Mouse (Mus musculus) brain, embryonic 14.5 days (tissue): ENCODE results near the gene Snap47. TPM values are rescaled to one million over a fixed set of nuclear protein-coding genes. Genes with fewer than 3 reads are reported as not detected.
A peak's percentile ranks its signal among the peaks of the same experiment; 100 is the strongest.

Experiments
- DNase-seq: peaks from one replicate; pipeline ENCODE4 v3.0.0-alpha.2; 2011; ENCODE audit warnings: low read depth
- CTCF ChIP-seq: fragments of 200-500 bp; IDR thresholded peaks from 2 replicates; pipeline ENCODE4 v1.5.1; 2012; ENCODE audit warnings: inconsistent platforms, mild to moderate bottlenecking, moderate library complexity, borderline replicate concordance; ENCODE audit not compliant: insufficient read depth, insufficient read length; ENCODE audit errors: extremely low read depth
- POLR2A ChIP-seq: fragments of 200-500 bp; IDR thresholded peaks from 2 replicates; pipeline ENCODE4 v1.6.1; 2012; ENCODE audit warnings: mild to moderate bottlenecking, inconsistent platforms, borderline replicate concordance; ENCODE audit not compliant: poor library complexity, insufficient read depth, insufficient read length, severe bottlenecking; ENCODE audit errors: extremely low read depth
- polyA plus RNA-seq: library from polyadenylated mRNA; depleted of rRNA; stranded (reverse); fragments of >200 nt; gene quantifications from 2 replicates; pipeline ENCODE4 v1.2.3, GENCODE M21; 2012; rRNA removed

Gene Snap47
- 298 and 341 TPM in 2 replicates for polyA plus RNA-seq

- DNase-seq = no peak
- TF ChIP-seq POLR2A (no peak), CTCF (no peak)
These were observed at the start of gene Snap47 for GRCm38 (mm10) chr11:59451086-59451485. TSS of gene Snap47 (minus strand) at chr11:59451186.

GRCm38 (mm10) chr11:59497747-59498146 is 46.8 kb upstream of the Snap47 start:
- no peak for DNase-seq
- TF ChIP-seq POLR2A = no peak
- no peak for TF ChIP-seq CTCF

DNA sequence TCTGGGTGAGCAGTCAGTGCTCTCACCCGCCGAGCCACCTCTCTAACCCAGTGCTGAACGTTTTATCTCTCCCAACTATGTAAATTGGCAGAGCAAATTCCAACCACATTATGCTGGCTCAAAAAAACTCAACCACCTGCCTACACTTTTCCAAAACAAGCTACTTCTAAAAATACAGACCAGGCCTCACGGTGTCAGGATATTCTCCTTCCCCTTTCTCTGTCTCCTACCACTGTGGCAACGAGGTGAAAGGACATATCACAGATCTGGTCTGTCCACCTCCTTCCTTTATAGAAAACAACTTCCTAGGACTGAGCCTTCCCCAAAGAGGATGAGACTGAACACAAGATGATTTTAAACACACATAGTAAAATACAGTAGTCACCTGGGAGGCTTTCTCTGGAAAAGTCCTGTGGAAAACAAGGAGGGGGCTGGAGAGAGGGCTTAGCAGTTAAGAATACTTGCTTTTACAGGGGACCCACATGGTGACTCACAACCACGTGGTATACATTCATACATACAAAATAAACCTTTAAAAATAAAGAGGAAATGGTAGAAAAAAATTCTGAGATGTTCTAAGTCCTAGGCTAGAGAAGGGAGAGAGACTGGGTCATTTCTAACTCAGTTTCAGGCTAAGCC is 45.8 kb upstream of the Snap47 start:
- no peak for TF ChIP-seq CTCF
- no peak for TF ChIP-seq POLR2A
- no peak for DNase-seq

- TF ChIP-seq POLR2A (no peak), CTCF (no peak)
- DNase-seq = no peak
These were observed 35.2 kb upstream of the Snap47 start for GRCm38 (mm10) chr11:59486222-59486621.

GRCm38 (mm10) chr11:59485641-59486040 is 34.7 kb upstream of the Snap47 start:
- no peak for DNase-seq
- TF ChIP-seq CTCF = no peak
- TF ChIP-seq POLR2A = no peak

GRCm38 (mm10) chr11:59483212-59483611 is 32.2 kb upstream of the Snap47 start:
- peak; percentile 76 for DNase-seq
- TF ChIP-seq POLR2A (no peak), CTCF (peak; percentile 60; the same call in 1 of the 2 replicates)

DNA sequence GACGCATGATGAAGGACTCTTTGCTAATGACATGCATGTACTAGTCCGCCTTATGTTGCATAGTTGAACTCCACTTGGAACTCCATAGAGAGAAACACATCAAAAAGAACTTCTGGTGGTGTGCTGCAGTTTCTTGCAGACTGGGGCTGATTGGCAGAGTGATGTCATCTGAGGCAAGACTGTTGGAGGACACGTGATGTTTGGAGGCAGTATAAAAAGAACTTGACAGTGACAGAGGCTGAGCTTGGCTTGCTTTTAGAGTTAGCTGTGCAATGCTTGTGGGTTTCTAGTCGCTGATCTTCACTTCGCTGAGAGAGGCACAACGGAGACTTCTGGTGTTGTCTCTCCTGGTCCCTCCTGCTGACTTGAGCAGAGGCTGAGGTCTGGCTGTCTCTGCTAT is 26.3 kb upstream of the Snap47 start:
- no peak for DNase-seq
- no peak for TF ChIP-seq POLR2A
- TF ChIP-seq CTCF = no peak

- peak; percentile 96 for DNase-seq
- TF ChIP-seq CTCF = no peak
- no peak for TF ChIP-seq POLR2A
These were observed 21.3 kb upstream of the Snap47 start, which contains the start of gene Zfp867 for GRCm38 (mm10) chr11:59472326-59472677. TSS of gene Zfp867 (minus strand) at chr11:59472474.

DNA sequence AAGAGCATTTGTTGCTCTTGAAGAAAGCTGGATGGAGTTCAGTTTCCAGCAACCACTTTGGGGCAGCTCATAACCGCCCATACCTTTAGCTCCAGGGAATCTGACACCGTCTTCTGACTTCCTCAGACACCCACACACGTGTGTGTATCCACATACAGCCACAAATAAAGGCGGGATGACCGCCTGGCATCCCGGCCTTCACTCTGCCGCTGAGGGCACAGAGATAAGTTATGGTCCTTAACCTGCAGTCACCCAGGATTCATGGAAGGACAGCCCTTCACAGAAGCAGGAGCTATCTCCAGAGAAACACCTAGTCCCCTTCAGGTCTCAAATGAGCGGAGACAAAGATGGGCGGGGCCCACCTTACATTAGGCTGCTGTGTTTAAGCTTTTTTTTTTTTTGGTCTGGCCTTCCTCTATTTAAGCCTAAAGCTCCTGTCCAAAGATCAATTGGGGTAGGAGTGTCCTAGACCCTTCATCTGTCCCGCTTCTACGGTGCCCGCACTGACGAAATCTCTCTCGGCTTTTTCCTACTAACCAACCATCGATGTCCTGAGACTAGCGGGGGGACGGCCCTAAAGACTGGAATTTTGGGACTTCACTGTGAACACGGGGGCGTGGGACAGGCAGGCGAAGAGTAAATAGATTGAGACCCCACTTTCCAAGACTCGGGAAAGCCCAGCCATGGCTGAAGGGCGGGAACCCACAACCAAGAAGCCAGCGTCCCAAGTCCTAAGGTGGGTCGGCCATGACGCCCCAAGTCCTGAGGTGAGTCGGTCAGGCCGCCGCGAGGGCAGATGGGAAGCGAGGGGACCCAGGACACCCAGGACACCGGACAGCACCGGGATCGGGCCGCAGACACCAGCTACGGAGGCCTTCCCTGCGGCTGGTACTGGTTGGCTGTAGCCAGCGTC is 20.7 kb upstream of the Snap47 start:
- peak; percentile 13 for DNase-seq

DNA sequence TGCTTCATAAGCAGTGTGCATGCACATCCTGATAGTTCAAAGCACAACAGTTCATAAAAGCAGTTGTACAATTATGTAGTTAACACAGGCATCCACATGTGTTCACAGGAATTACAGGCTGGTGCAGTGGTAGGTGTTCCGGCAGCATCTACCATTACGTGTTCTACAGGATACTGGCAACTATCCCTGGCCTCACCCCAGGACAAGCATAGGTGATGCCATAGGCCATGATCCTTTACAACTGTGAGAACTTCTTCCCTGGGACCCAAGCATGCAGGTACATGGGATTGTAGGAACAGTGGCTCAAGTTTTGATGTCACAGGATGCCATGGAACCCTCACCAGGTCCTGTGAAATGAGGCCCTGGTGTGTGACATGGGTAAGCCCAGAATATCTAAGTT is 9.5 kb upstream of the Snap47 start:
- TF ChIP-seq POLR2A = no peak
- no peak for TF ChIP-seq CTCF

More for the DNA sequence above, 20.7 kb upstream of the Snap47 start:
- TF ChIP-seq POLR2A (no peak), CTCF (no peak)

GRCm38 (mm10) chr11:59458973-59459372 is 8.0 kb upstream of the Snap47 start:
- TF ChIP-seq CTCF (no peak), POLR2A (no peak)

More for the DNA sequence above, 9.5 kb upstream of the Snap47 start:
- no peak for DNase-seq

More at GRCm38 (mm10) chr11:59458973-59459372, 8.0 kb upstream of the Snap47 start:
- DNase-seq = peak; percentile 31
